Mouse (Mus musculus) urinary bladder, postnatal 14 days (tissue): ENCODE results near the gene Setd3.

ENCODE experiments used
- DNase-seq: peaks from one replicate; pipeline ENCODE4 v3.0.0; 2021; ENCODE audit warnings: low spot score

Setd3 gene

GRCm38 (mm10) chr12:108203895-108204294 is 24.8 kb upstream of the Setd3 start:
- no peak for DNase-seq

GRCm38 (mm10) chr12:108200094-108200493 is 21.0 kb upstream of the Setd3 start:
- no peak for DNase-seq

- no peak for DNase-seq
Measured at GRCm38 (mm10) chr12:108198447-108198846, 19.3 kb upstream of the Setd3 start.

- DNase-seq, result no peak
Measured at GRCm38 (mm10) chr12:108195761-108196160, 16.6 kb upstream of the Setd3 start.

GRCm38 (mm10) chr12:108193878-108194277 is 14.8 kb upstream of the Setd3 start:
- DNase-seq, result no peak

GRCm38 (mm10) chr12:108187541-108188091 is 8.5 kb upstream of the Setd3 start:
- DNase-seq, result no peak

- no peak for DNase-seq
Measured at GRCm38 (mm10) chr12:108181716-108182115, 2.6 kb upstream of the Setd3 start.

- peak; percentile 99 for DNase-seq
Measured at GRCm38 (mm10) chr12:108179321-108180266, 480 bp upstream of the Setd3 start, which contains the start of gene Ccnk. Gene Ccnk (plus strand): TSS chr12:108179579.

- DNase-seq, result peak; percentile 47
Measured at GRCm38 (mm10) chr12:108178331-108179245, 526 bp downstream of the Setd3 start.

- no peak for DNase-seq
Measured at GRCm38 (mm10) chr12:108176366-108176765, 2.7 kb downstream of the Setd3 start.

GRCm38 (mm10) chr12:108174606-108175505 is 4.3 kb downstream of the Setd3 start:
- DNase-seq, result no peak

GRCm38 (mm10) chr12:108172639-108173038 is 6.5 kb downstream of the Setd3 start:
- no peak for DNase-seq

GRCm38 (mm10) chr12:108171336-108171735 is 7.8 kb downstream of the Setd3 start:
- DNase-seq, result no peak

- no peak for DNase-seq
Measured at GRCm38 (mm10) chr12:108170467-108170866, 8.6 kb downstream of the Setd3 start.

GRCm38 (mm10) chr12:108168909-108169308 is 10.2 kb downstream of the Setd3 start:
- DNase-seq, result no peak

- no peak for DNase-seq
Measured at GRCm38 (mm10) chr12:108163706-108164105, 15.4 kb downstream of the Setd3 start.

- no peak for DNase-seq
Measured at GRCm38 (mm10) chr12:108162036-108162435, 17.1 kb downstream of the Setd3 start.

- DNase-seq, result no peak
Measured at GRCm38 (mm10) chr12:108159863-108160262, 19.3 kb downstream of the Setd3 start.

- no peak for DNase-seq
Measured at GRCm38 (mm10) chr12:108152743-108153142, 26.4 kb downstream of the Setd3 start.

- no peak for DNase-seq
Measured at GRCm38 (mm10) chr12:108149764-108150163, 29.4 kb downstream of the Setd3 start.

- no peak for DNase-seq
Measured at GRCm38 (mm10) chr12:108145198-108145597, 33.9 kb downstream of the Setd3 start.
